Mouse (Mus musculus) heart, postnatal 0 days (tissue): ENCODE data around the gene Nos3.

Experiments used
- CTCF ChIP-seq: IDR thresholded peaks from 2 replicates; pipeline ENCODE4 v1.5.1; 2016; ENCODE audit warnings: antibody characterized with exemption, control low read depth, low read depth
- EP300 ChIP-seq: IDR thresholded peaks from 2 replicates; pipeline ENCODE4 v1.6.1; 2016; ENCODE audit warnings: antibody characterized with exemption, low read depth

- TF ChIP-seq CTCF (no peak), EP300 (no peak)
These were observed 48.6 kb downstream of the Nos3 start, which contains the start of gene Asic3 for GRCm38 (mm10) chr5:24413042-24413693.
